Comparison of ENCODE assay signal across 8 mouse cellular contexts in the genomic region with DNA sequence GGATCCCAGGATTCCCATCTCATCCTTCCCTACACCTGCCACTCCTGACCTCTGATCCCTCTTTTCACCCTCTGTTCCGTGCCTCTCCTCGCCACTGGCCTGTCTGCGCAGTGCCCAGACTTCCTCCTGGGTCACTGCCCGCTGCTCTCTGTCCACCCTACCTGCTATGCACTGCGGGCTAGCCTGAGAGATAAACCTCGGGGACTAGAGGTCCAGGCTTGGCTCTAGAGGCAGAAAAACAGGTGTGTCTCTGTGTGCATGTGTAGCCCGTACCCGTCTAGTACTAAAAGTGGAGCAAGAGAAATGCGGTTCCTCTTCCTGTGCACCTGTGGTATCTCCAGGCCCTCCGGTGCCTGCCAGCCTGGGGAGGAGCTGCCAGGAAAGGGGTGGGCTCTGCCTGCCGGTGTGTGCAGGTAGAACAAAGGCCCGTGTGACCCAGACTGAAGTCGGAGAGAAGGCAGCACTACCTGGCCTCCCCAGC. TPM values are rescaled to one million over a fixed set of nuclear protein-coding genes. Genes with fewer than 3 reads are reported as not detected.
DNase-seq lines count a peak whose midpoint lies in the region; ATAC-seq and TF ChIP-seq lines count a peak whose summit lies in the region.

No protein-coding gene starts in this region.

- peak overlapping the region; percentile 96 for H3K4me2 ChIP-seq in lung, embryonic 15.5 days

- H3K9me3 ChIP-seq in E14TG2a.4 (ENCODE audit: low read length): no peaks in the 10 kb centered on the region
- H3K9me3 ChIP-seq in erythroblast, embryonic 14.5 days (ENCODE audit: control insufficient read depth, low read length): no peaks in the 10 kb centered on the region
- H3K9me3 ChIP-seq in lung, embryonic 15.5 days: no peaks in the 10 kb centered on the region

- peaks cover 50% of the 10 kb centered on the region for H3K36me3 ChIP-seq in E14TG2a.4 (ENCODE audit: insufficient read depth, low read length)
- peaks cover 53% of the 10 kb centered on the region for H3K36me3 ChIP-seq in erythroblast, embryonic 14.5 days (ENCODE audit: control insufficient read depth)
- no peaks in the 10 kb centered on the region for H3K36me3 ChIP-seq in lung, embryonic 15.5 days

- peak overlapping the region; percentile 96 for H3K4me3 ChIP-seq in E14TG2a.4 (replicated peaks; ENCODE audit: low read length)
- H3K4me3 ChIP-seq in erythroblast, embryonic 14.5 days (replicated peaks): peak overlapping the region; percentile 70
- peak overlapping the region; percentile 85 for H3K4me3 ChIP-seq in lung, embryonic 15.5 days

- ATAC-seq in lung, embryonic 15.5 days (ENCODE audit: borderline replicate concordance, extremely low read depth, low FRiP score, low TSS enrichment): no peak

- WGBS in lung, embryonic 15.5 days: 5% methylated on average over 13 of the region's 13 CpGs

- no peaks in the 10 kb centered on the region for H3K27me3 ChIP-seq in E14TG2a.4 (ENCODE audit: insufficient read depth, low read length)
- H3K27me3 ChIP-seq in erythroblast, embryonic 14.5 days (ENCODE audit: control insufficient read depth): no peaks in the 10 kb centered on the region
- H3K27me3 ChIP-seq in lung, embryonic 15.5 days: no peaks in the 10 kb centered on the region

- no peak for TF ChIP-seq CTCF in E14TG2a.4 (conservative IDR thresholded peaks at IDR 0.05; ENCODE audit: low read length)

- H3K4me1 ChIP-seq in E14TG2a.4 (replicated peaks; ENCODE audit: low read depth, low read length): peaks cover 86% of the 10 kb centered on the region
- peaks cover 82% of the 10 kb centered on the region for H3K4me1 ChIP-seq in erythroblast, embryonic 14.5 days (ENCODE audit: control insufficient read depth)
- H3K4me1 ChIP-seq in lung, embryonic 15.5 days: peaks cover 65% of the 10 kb centered on the region

- H3K9ac ChIP-seq in lung, embryonic 15.5 days: peak overlapping the region; percentile 70

- peak; percentile 18 for DNase-seq in adrenal gland, postnatal 10 days
- DNase-seq in adrenal gland, postnatal 4 days (ENCODE audit: low spot score in 2 of 2): no peak
- peak; percentile 70 for DNase-seq in kidney, adult 11 months
- peak; percentile 42 to 75 for DNase-seq in spleen, postnatal 4 days (ENCODE audit: low spot score in 2 of 2)
- DNase-seq in frontal cortex, postnatal 10 days (ENCODE audit: low spot score in 2 of 2): no peak

- H3K27ac ChIP-seq in lung, embryonic 15.5 days: peak overlapping the region; percentile 75

RNA-seq across cellular contexts. Expression of gene Hs6st1, which starts 1.1 kb away (rescaled TPM):
- total RNA-seq in adrenal gland, postnatal 10 days (2021): 10 to 100 TPM; 56.2 to 62.9 TPM
- 10 to 100 TPM; 79.2 to 89.3 TPM for total RNA-seq in adrenal gland, postnatal 4 days (2021)
- polyA plus RNA-seq in erythroblast, embryonic 14.5 days (2012): 19.5 and 20.5 TPM in 2 replicates
- 11.7 and 12.7 TPM in 2 replicates for polyA plus RNA-seq in lung, embryonic 15.5 days (2015; fragmentation: Nextera tagmentation; extraction: Ambion mirVana)

Comparison
In these comparisons a context has a peak if more than half of its experiments do, and no peak if none do; other contexts are left out.
1. DNase-seq: peak in adrenal gland, postnatal 10 days (single experiment), kidney, adult 11 months (single experiment) and spleen, postnatal 4 days (2 of 2); none in adrenal gland, postnatal 4 days (0 of 2) and frontal cortex, postnatal 10 days (0 of 2).
2. Peak in every context shown above with its lines, with median percentiles within 50 percentile points of each other: H3K4me3 ChIP-seq.